Mouse (Mus musculus): ENCODE results near the gene Sstr3.
A peak's percentile ranks its signal among the peaks of the same experiment; 100 is the strongest.

Gene Sstr3

GRCm38 (mm10) chr15:78530671-78531450, 13.6 kb downstream of the Sstr3 start, which contains the start of gene C1qtnf6:
Gene C1qtnf6, minus strand, starts transcription at chr15:78531416.
- DNase-seq (ENCODE audit: low spot score in 2 of 2), result peak in 1 of 2 experiments; percentile 54

- DNase-seq (ENCODE audit: low spot score in 2 of 2), result no peak
Observed at GRCm38 (mm10) chr15:78530141-78530540, 14.3 kb downstream of the Sstr3 start.

- DNase-seq (ENCODE audit: low spot score in 2 of 2), result peak in 1 of 2 experiments; percentile 54
Observed at GRCm38 (mm10) chr15:78529428-78529990, 15.0 kb downstream of the Sstr3 start.

GRCm38 (mm10) chr15:78528726-78529411, 15.6 kb downstream of the Sstr3 start:
- DNase-seq (ENCODE audit: low spot score in 2 of 2), result no peak

- no peak for DNase-seq (ENCODE audit: low spot score in 2 of 2)
Observed at GRCm38 (mm10) chr15:78527973-78528372, 16.5 kb downstream of the Sstr3 start.

- no peak for DNase-seq (ENCODE audit: low spot score in 2 of 2)
Observed at GRCm38 (mm10) chr15:78524163-78524562, 20.3 kb downstream of the Sstr3 start.

- DNase-seq (ENCODE audit: low spot score in 2 of 2), result no peak
Observed at GRCm38 (mm10) chr15:78521892-78522291, 22.6 kb downstream of the Sstr3 start.

- no peak for DNase-seq (ENCODE audit: low spot score in 2 of 2)
Observed at GRCm38 (mm10) chr15:78521331-78521730, 23.2 kb downstream of the Sstr3 start.

GRCm38 (mm10) chr15:78520112-78520715, 24.3 kb downstream of the Sstr3 start:
- no peak for DNase-seq (ENCODE audit: low spot score in 2 of 2)

- no peak for DNase-seq (ENCODE audit: low spot score in 2 of 2)
Observed at GRCm38 (mm10) chr15:78518221-78518620, 26.3 kb downstream of the Sstr3 start.

GRCm38 (mm10) chr15:78515759-78516158, 28.7 kb downstream of the Sstr3 start:
- no peak for DNase-seq (ENCODE audit: low spot score in 2 of 2)

- peak; percentile 61 to 65 for DNase-seq (ENCODE audit: low spot score in 2 of 2)
Observed at GRCm38 (mm10) chr15:78514393-78515146, 29.9 kb downstream of the Sstr3 start.

GRCm38 (mm10) chr15:78513019-78513418, 31.5 kb downstream of the Sstr3 start:
- DNase-seq (ENCODE audit: low spot score in 2 of 2), result no peak

- DNase-seq (ENCODE audit: low spot score in 2 of 2), result no peak
Observed at GRCm38 (mm10) chr15:78511951-78512350, 32.5 kb downstream of the Sstr3 start.

GRCm38 (mm10) chr15:78510736-78511135, 33.7 kb downstream of the Sstr3 start:
- no peak for DNase-seq (ENCODE audit: low spot score in 2 of 2)

- DNase-seq (ENCODE audit: low spot score in 2 of 2), result no peak
Observed at GRCm38 (mm10) chr15:78510121-78510576, 34.3 kb downstream of the Sstr3 start.

- DNase-seq (ENCODE audit: low spot score in 2 of 2), result no peak
Observed at GRCm38 (mm10) chr15:78509297-78509899, 35.1 kb downstream of the Sstr3 start.

- DNase-seq (ENCODE audit: low spot score in 2 of 2), result no peak
Observed at GRCm38 (mm10) chr15:78508443-78508842, 36.0 kb downstream of the Sstr3 start.

- no peak for DNase-seq (ENCODE audit: low spot score in 2 of 2)
Observed at GRCm38 (mm10) chr15:78505541-78505940, 38.9 kb downstream of the Sstr3 start.

GRCm38 (mm10) chr15:78504816-78505215, 39.7 kb downstream of the Sstr3 start:
- DNase-seq (ENCODE audit: low spot score in 2 of 2), result no peak

GRCm38 (mm10) chr15:78504013-78504412, 40.5 kb downstream of the Sstr3 start:
- DNase-seq (ENCODE audit: low spot score in 2 of 2), result no peak

Measured in urinary bladder, adult 18-20 months (tissue).